Mouse (Mus musculus): ENCODE data around the gene Gdf5. TPM values are rescaled to one million over a fixed set of nuclear protein-coding genes. Genes with fewer than 3 reads are reported as not detected.

Gene Gdf5
- polyA plus RNA-seq, 1 experiment, result 0.59 TPM

GRCm38 (mm10) chr2:155961862-155962261, 16.7 kb upstream of the Gdf5 start:
- 84% methylated on average over 10 of the region's 10 CpGs for WGBS
- no peak for DNase-seq

GRCm38 (mm10) chr2:155959981-155960380, 14.8 kb upstream of the Gdf5 start:
- WGBS, result 70% methylated on average over 5 of the region's 5 CpGs
- no peaks in the 10 kb centered on the region; the same call in 1 of the 2 replicates for H3K4me1 ChIP-seq (ENCODE audit: control insufficient read depth, insufficient read depth, low read length)
- no peak for DNase-seq
- no peak for TF ChIP-seq POLR2A (IDR thresholded peaks at IDR 0.05; ENCODE audit: borderline replicate concordance, extremely low read depth, low read depth, low read length)
- no peak for TF ChIP-seq CTCF (IDR thresholded peaks at IDR 0.05; ENCODE audit: insufficient read depth, low read length)
- no peak overlapping the region for H3K4me3 ChIP-seq (replicated peaks; ENCODE audit: extremely low read depth, low read depth, low read length)

More at GRCm38 (mm10) chr2:155961862-155962261, 16.7 kb upstream of the Gdf5 start:
- no peak overlapping the region for H3K4me3 ChIP-seq (replicated peaks; ENCODE audit: extremely low read depth, low read depth, low read length)
- TF ChIP-seq CTCF (IDR thresholded peaks at IDR 0.05; ENCODE audit: insufficient read depth, low read length), result no peak
- no peak for TF ChIP-seq POLR2A (IDR thresholded peaks at IDR 0.05; ENCODE audit: borderline replicate concordance, extremely low read depth, low read depth, low read length)
- no peaks in the 10 kb centered on the region; the same call in 1 of the 2 replicates for H3K4me1 ChIP-seq (ENCODE audit: control insufficient read depth, insufficient read depth, low read length)

- peak; percentile 89 for DNase-seq
- under 1% methylated on average over 59 of the region's 59 CpGs for WGBS
- TF ChIP-seq POLR2A (IDR thresholded peaks at IDR 0.05; ENCODE audit: borderline replicate concordance, extremely low read depth, low read depth, low read length), result peak; percentile 60
- no peak for TF ChIP-seq CTCF (IDR thresholded peaks at IDR 0.05; ENCODE audit: insufficient read depth, low read length)
- Histone ChIP-seq H3K4me3 (replicated peaks; ENCODE audit: extremely low read depth, low read depth, low read length) (peak within 1 kb of the TSS; percentile 94), H3K4me1 (ENCODE audit: control insufficient read depth, insufficient read depth, low read length) (no peaks in the 10 kb centered on the region; the same call in 1 of the 2 replicates)
Observed at GRCm38 (mm10) chr2:155956134-155957059, 11.2 kb upstream of the Gdf5 start, which contains the start of gene Cep250. Gene Cep250, plus strand, starts transcription at chr2:155956458.

- TF ChIP-seq CTCF (IDR thresholded peaks at IDR 0.05; ENCODE audit: insufficient read depth, low read length), result peak; percentile 20; the same call in 1 of the 2 replicates
- no peak for TF ChIP-seq POLR2A (IDR thresholded peaks at IDR 0.05; ENCODE audit: borderline replicate concordance, extremely low read depth, low read depth, low read length)
- no peak overlapping the region for H3K4me3 ChIP-seq (replicated peaks; ENCODE audit: extremely low read depth, low read depth, low read length)
- peak; percentile 31 for DNase-seq
- no peaks in the 10 kb centered on the region for H3K4me1 ChIP-seq (ENCODE audit: control insufficient read depth, insufficient read depth, low read length)
Observed at GRCm38 (mm10) chr2:155952006-155952405, 6.8 kb upstream of the Gdf5 start.

GRCm38 (mm10) chr2:155949362-155949761, 4.2 kb upstream of the Gdf5 start:
- H3K4me1 ChIP-seq (ENCODE audit: control insufficient read depth, insufficient read depth, low read length), result no peaks in the 10 kb centered on the region
- WGBS, result 52% methylated on average over 6 of the region's 6 CpGs
- no peak for DNase-seq
- TF ChIP-seq CTCF (IDR thresholded peaks at IDR 0.05; ENCODE audit: insufficient read depth, low read length) (no peak), POLR2A (IDR thresholded peaks at IDR 0.05; ENCODE audit: borderline replicate concordance, extremely low read depth, low read depth, low read length) (no peak)
- no peak overlapping the region for H3K4me3 ChIP-seq (replicated peaks; ENCODE audit: extremely low read depth, low read depth, low read length)

GRCm38 (mm10) chr2:155947390-155948002, 2.3 kb upstream of the Gdf5 start:
- WGBS, result 29% methylated on average over 5 of the region's 5 CpGs
- H3K4me3 ChIP-seq (replicated peaks; ENCODE audit: extremely low read depth, low read depth, low read length), result no peak overlapping the region

GRCm38 (mm10) chr2:155946499-155946898, 1.3 kb upstream of the Gdf5 start:
- no peak for DNase-seq
- Histone ChIP-seq H3K4me1 (ENCODE audit: control insufficient read depth, insufficient read depth, low read length) (no peaks in the 10 kb centered on the region), H3K4me3 (replicated peaks; ENCODE audit: extremely low read depth, low read depth, low read length) (no peak overlapping the region)
- no peak for TF ChIP-seq POLR2A (IDR thresholded peaks at IDR 0.05; ENCODE audit: borderline replicate concordance, extremely low read depth, low read depth, low read length)
- TF ChIP-seq CTCF (IDR thresholded peaks at IDR 0.05; ENCODE audit: insufficient read depth, low read length), result no peak
- WGBS, result 40% methylated on average over 4 of the region's 4 CpGs

More at GRCm38 (mm10) chr2:155947390-155948002, 2.3 kb upstream of the Gdf5 start:
- TF ChIP-seq CTCF (IDR thresholded peaks at IDR 0.05; ENCODE audit: insufficient read depth, low read length) (no peak), POLR2A (IDR thresholded peaks at IDR 0.05; ENCODE audit: borderline replicate concordance, extremely low read depth, low read depth, low read length) (no peak)
- DNase-seq, result no peak
- no peaks in the 10 kb centered on the region for H3K4me1 ChIP-seq (ENCODE audit: control insufficient read depth, insufficient read depth, low read length)

GRCm38 (mm10) chr2:155946069-155946468, 902 bp upstream of the Gdf5 start:
- peak; percentile 71 for DNase-seq

GRCm38 (mm10) chr2:155945580-155945979, 413 bp upstream of the Gdf5 start:
- 69% methylated on average over 5 of the region's 5 CpGs for WGBS
- no peak for DNase-seq
- no peak overlapping the region for H3K4me3 ChIP-seq (replicated peaks; ENCODE audit: extremely low read depth, low read depth, low read length)
- no peaks in the 10 kb centered on the region for H3K4me1 ChIP-seq (ENCODE audit: control insufficient read depth, insufficient read depth, low read length)
- TF ChIP-seq POLR2A (IDR thresholded peaks at IDR 0.05; ENCODE audit: borderline replicate concordance, extremely low read depth, low read depth, low read length), result no peak
- TF ChIP-seq CTCF (IDR thresholded peaks at IDR 0.05; ENCODE audit: insufficient read depth, low read length), result no peak

More at GRCm38 (mm10) chr2:155946069-155946468, 902 bp upstream of the Gdf5 start:
- TF ChIP-seq CTCF (IDR thresholded peaks at IDR 0.05; ENCODE audit: insufficient read depth, low read length), result peak; percentile 75
- no peak for TF ChIP-seq POLR2A (IDR thresholded peaks at IDR 0.05; ENCODE audit: borderline replicate concordance, extremely low read depth, low read depth, low read length)
- 4% methylated on average over 7 of the region's 7 CpGs for WGBS
- no peaks in the 10 kb centered on the region for H3K4me1 ChIP-seq (ENCODE audit: control insufficient read depth, insufficient read depth, low read length)
- no peak overlapping the region for H3K4me3 ChIP-seq (replicated peaks; ENCODE audit: extremely low read depth, low read depth, low read length)
